Mouse (Mus musculus): ENCODE measurements at regions not wholly inside any gene's neighbourhood (a gene's known extent, or its start where the extent isn't known, plus 50 kb on each side); places are given as distances from the start of the nearest gene placed in this dataset.

- Histone ChIP-seq H3K27me3 (ENCODE audit: insufficient read depth, low read length) (no peaks in the 10 kb centered on the region), H3K4me2 (ENCODE audit: low read depth, low read length, poor library complexity, severe bottlenecking) (no peak overlapping the region), H3K4me3 (ENCODE audit: low read depth, low read length) (no peak overlapping the region), H3K9ac (replicated peaks; ENCODE audit: low read length, poor library complexity, severe bottlenecking) (no peak overlapping the region), H3K4me1 (ENCODE audit: insufficient read depth, low read length) (no peaks in the 10 kb centered on the region), H3K27ac (ENCODE audit: low read depth, low read length) (no peak overlapping the region), H3K9me3 (ENCODE audit: low read length) (no peaks in the 10 kb centered on the region), H3K36me3 (ENCODE audit: insufficient read depth, low read length) (no peaks in the 10 kb centered on the region)
- no peak for TF ChIP-seq CTCF (IDR thresholded peaks at IDR 0.05)
- WGBS, result 89% methylated on average over 2 of the region's 2 CpGs
- no peak for DNase-seq (ENCODE audit: low spot score)
- ATAC-seq (ENCODE audit: low FRiP score), result no peak
These were observed 326.0 kb upstream of the Cblb start for GRCm38 (mm10) chr16:51705026-51705425.

- Histone ChIP-seq H3K4me3 (ENCODE audit: low read depth, low read length) (no peak overlapping the region), H3K9me3 (ENCODE audit: low read length) (no peaks in the 10 kb centered on the region), H3K27ac (ENCODE audit: low read depth, low read length) (no peak overlapping the region), H3K4me2 (ENCODE audit: low read depth, low read length, poor library complexity, severe bottlenecking) (no peak overlapping the region), H3K36me3 (ENCODE audit: insufficient read depth, low read length) (no peaks in the 10 kb centered on the region), H3K27me3 (ENCODE audit: insufficient read depth, low read length) (no peaks in the 10 kb centered on the region), H3K9ac (replicated peaks; ENCODE audit: low read length, poor library complexity, severe bottlenecking) (no peak overlapping the region), H3K4me1 (ENCODE audit: insufficient read depth, low read length) (no peaks in the 10 kb centered on the region)
- no peak for TF ChIP-seq CTCF (IDR thresholded peaks at IDR 0.05)
- DNase-seq (ENCODE audit: low spot score) (no peak), ATAC-seq (ENCODE audit: low FRiP score) (no peak)
- WGBS, result 78% methylated on average over 2 of the region's 2 CpGs
These were observed 312.3 kb upstream of the Cblb start for GRCm38 (mm10) chr16:51718695-51719094.

- no peaks in the 10 kb centered on the region for H3K27me3 ChIP-seq (ENCODE audit: insufficient read depth, low read length)
- DNase-seq (ENCODE audit: low spot score) (no peak), ATAC-seq (ENCODE audit: low FRiP score) (no peak)
- H3K36me3 ChIP-seq (ENCODE audit: insufficient read depth, low read length), result no peaks in the 10 kb centered on the region
- no peak overlapping the region for H3K4me3 ChIP-seq (ENCODE audit: low read depth, low read length)
- H3K4me2 ChIP-seq (ENCODE audit: low read depth, low read length, poor library complexity, severe bottlenecking), result no peak overlapping the region
- no peaks in the 10 kb centered on the region for H3K4me1 ChIP-seq (ENCODE audit: insufficient read depth, low read length)
- no peak overlapping the region for H3K9ac ChIP-seq (replicated peaks; ENCODE audit: low read length, poor library complexity, severe bottlenecking)
- no peak for TF ChIP-seq CTCF (IDR thresholded peaks at IDR 0.05)
- WGBS, result 74% methylated on average over 2 of the region's 2 CpGs
- H3K27ac ChIP-seq (ENCODE audit: low read depth, low read length), result no peak overlapping the region
- H3K9me3 ChIP-seq (ENCODE audit: low read length), result no peaks in the 10 kb centered on the region
These were observed 311.4 kb upstream of the Cblb start for GRCm38 (mm10) chr16:51719637-51720036.

- no peak overlapping the region for H3K9ac ChIP-seq (replicated peaks; ENCODE audit: low read length, poor library complexity, severe bottlenecking)
- no peak for ATAC-seq (ENCODE audit: low FRiP score)
- H3K27me3 ChIP-seq (ENCODE audit: insufficient read depth, low read length), result no peaks in the 10 kb centered on the region
- no peak for TF ChIP-seq CTCF (IDR thresholded peaks at IDR 0.05)
- no peak for DNase-seq (ENCODE audit: low spot score)
- no peak overlapping the region for H3K4me3 ChIP-seq (ENCODE audit: low read depth, low read length)
- no peaks in the 10 kb centered on the region for H3K36me3 ChIP-seq (ENCODE audit: insufficient read depth, low read length)
- H3K4me2 ChIP-seq (ENCODE audit: low read depth, low read length, poor library complexity, severe bottlenecking), result no peak overlapping the region
- H3K4me1 ChIP-seq (ENCODE audit: insufficient read depth, low read length), result no peaks in the 10 kb centered on the region
- 80% methylated on average over 4 of the region's 4 CpGs for WGBS
- no peaks in the 10 kb centered on the region for H3K9me3 ChIP-seq (ENCODE audit: low read length)
- no peak overlapping the region for H3K27ac ChIP-seq (ENCODE audit: low read depth, low read length)
These were observed 308.3 kb upstream of the Cblb start for GRCm38 (mm10) chr16:51722682-51723081.

- Histone ChIP-seq H3K27me3 (ENCODE audit: insufficient read depth, low read length) (no peaks in the 10 kb centered on the region), H3K27ac (ENCODE audit: low read depth, low read length) (no peak overlapping the region), H3K9me3 (ENCODE audit: low read length) (no peaks in the 10 kb centered on the region), H3K4me2 (ENCODE audit: low read depth, low read length, poor library complexity, severe bottlenecking) (no peak overlapping the region), H3K4me3 (ENCODE audit: low read depth, low read length) (no peak overlapping the region), H3K9ac (replicated peaks; ENCODE audit: low read length, poor library complexity, severe bottlenecking) (no peak overlapping the region), H3K4me1 (ENCODE audit: insufficient read depth, low read length) (no peaks in the 10 kb centered on the region), H3K36me3 (ENCODE audit: insufficient read depth, low read length) (no peaks in the 10 kb centered on the region)
- no peak for TF ChIP-seq CTCF (IDR thresholded peaks at IDR 0.05)
- WGBS, result 98% methylated on average over 2 of the region's 2 CpGs
- no peak for DNase-seq (ENCODE audit: low spot score)
- ATAC-seq (ENCODE audit: low FRiP score), result no peak
These were observed 289.1 kb upstream of the Cblb start for GRCm38 (mm10) chr16:51741875-51742274.

GRCm38 (mm10) chr16:51751878-51752277 is 279.1 kb upstream of the Cblb start:
- no peaks in the 10 kb centered on the region for H3K27me3 ChIP-seq (ENCODE audit: insufficient read depth, low read length)
- no peak overlapping the region for H3K27ac ChIP-seq (ENCODE audit: low read depth, low read length)
- DNase-seq (ENCODE audit: low spot score) (peak; percentile 38), ATAC-seq (ENCODE audit: low FRiP score) (no peak)
- H3K4me2 ChIP-seq (ENCODE audit: low read depth, low read length, poor library complexity, severe bottlenecking), result no peak overlapping the region
- H3K36me3 ChIP-seq (ENCODE audit: insufficient read depth, low read length), result no peaks in the 10 kb centered on the region
- H3K4me3 ChIP-seq (ENCODE audit: low read depth, low read length), result no peak overlapping the region
- no peaks in the 10 kb centered on the region for H3K4me1 ChIP-seq (ENCODE audit: insufficient read depth, low read length)
- H3K9me3 ChIP-seq (ENCODE audit: low read length), result no peaks in the 10 kb centered on the region
- H3K9ac ChIP-seq (replicated peaks; ENCODE audit: low read length, poor library complexity, severe bottlenecking), result no peak overlapping the region
- no peak for TF ChIP-seq CTCF (IDR thresholded peaks at IDR 0.05)
- WGBS, result 12% methylated on average over 7 of the region's 7 CpGs

All from midbrain, postnatal 0 days (tissue).